Mouse (Mus musculus): ENCODE results near the gene Kcng1. TPM values are rescaled to one million over a fixed set of nuclear protein-coding genes. Genes with fewer than 3 reads are reported as not detected.

Gene Kcng1
- polyA plus RNA-seq (2014; fragmentation: Nextera tagmentation; extraction: Ambion mirVana), result 8.0 and 9.7 TPM in 2 replicates

- Histone ChIP-seq H3K4me1 (ENCODE audit: control insufficient read depth, insufficient read depth, low read length) (peaks cover 7% of the 10 kb centered on the region; the same call in 1 of the 2 replicates), H3K9me3 (replicated peaks; ENCODE audit: control insufficient read depth, low read length) (0 out of 2 replicates have a peak, but pooled peaks cover 2% of the 10 kb centered on the region), H3K4me2 (ENCODE audit: low read length) (peak within 1 kb of the TSS; percentile 70), H3K27me3 (replicated peaks; ENCODE audit: control insufficient read depth, insufficient read depth, low read length) (peaks cover 46% of the 10 kb centered on the region), H3K27ac (ENCODE audit: low read depth, low read length) (no peak within 1 kb of the TSS), H3K36me3 (ENCODE audit: control insufficient read depth, insufficient read depth, low read length) (no peaks in the 10 kb centered on the region), H3K9ac (ENCODE audit: low read length) (peak within 1 kb of the TSS; percentile 62), H3K4me3 (ENCODE audit: low read depth, low read length) (peak within 1 kb of the TSS; percentile 47)
- DNase-seq (ENCODE audit: low spot score), result no peak
- 0 out of 2 replicates have a peak, but pooled peaks have one; percentile 4 for ATAC-seq
- 11% methylated on average over 12 of the region's 12 CpGs for WGBS
Measured at GRCm38 (mm10) chr2:168281582-168281981, at the start of gene Kcng1. Kcng1 (minus strand) TSS chr2:168281736.

- no peak overlapping the region for H3K27ac ChIP-seq (ENCODE audit: low read depth, low read length)
- DNase-seq (ENCODE audit: low spot score) (no peak), ATAC-seq (no peak)
- H3K9ac ChIP-seq (ENCODE audit: low read length), result no peak overlapping the region
- no peaks in the 10 kb centered on the region for H3K9me3 ChIP-seq (replicated peaks; ENCODE audit: control insufficient read depth, low read length)
- H3K4me3 ChIP-seq (ENCODE audit: low read depth, low read length), result no peak overlapping the region
- WGBS, result 72% methylated on average over 11 of the region's 11 CpGs
- no peaks in the 10 kb centered on the region for H3K4me1 ChIP-seq (ENCODE audit: control insufficient read depth, insufficient read depth, low read length)
- no peaks in the 10 kb centered on the region for H3K27me3 ChIP-seq (replicated peaks; ENCODE audit: control insufficient read depth, insufficient read depth, low read length)
- no peaks in the 10 kb centered on the region for H3K36me3 ChIP-seq (ENCODE audit: control insufficient read depth, insufficient read depth, low read length)
- H3K4me2 ChIP-seq (ENCODE audit: low read length), result no peak overlapping the region
Measured at GRCm38 (mm10) chr2:168330421-168331070, 49.0 kb upstream of the Kcng1 start.

- Histone ChIP-seq H3K27me3 (replicated peaks; ENCODE audit: control insufficient read depth, insufficient read depth, low read length) (no peaks in the 10 kb centered on the region), H3K4me1 (ENCODE audit: control insufficient read depth, insufficient read depth, low read length) (no peaks in the 10 kb centered on the region), H3K27ac (ENCODE audit: low read depth, low read length) (no peak overlapping the region), H3K4me3 (ENCODE audit: low read depth, low read length) (no peak overlapping the region), H3K9ac (ENCODE audit: low read length) (no peak overlapping the region), H3K36me3 (ENCODE audit: control insufficient read depth, insufficient read depth, low read length) (no peaks in the 10 kb centered on the region), H3K9me3 (replicated peaks; ENCODE audit: control insufficient read depth, low read length) (no peaks in the 10 kb centered on the region), H3K4me2 (ENCODE audit: low read length) (no peak overlapping the region)
- DNase-seq (ENCODE audit: low spot score) (no peak), ATAC-seq (no peak)
- 53% methylated on average over 10 of the region's 10 CpGs for WGBS
Measured at GRCm38 (mm10) chr2:168321716-168322374, 40.3 kb upstream of the Kcng1 start.

GRCm38 (mm10) chr2:168320388-168321182 lies 39.0 kb upstream of the Kcng1 start:
- Histone ChIP-seq H3K27me3 (replicated peaks; ENCODE audit: control insufficient read depth, insufficient read depth, low read length) (no peaks in the 10 kb centered on the region), H3K4me3 (ENCODE audit: low read depth, low read length) (no peak overlapping the region), H3K9ac (ENCODE audit: low read length) (no peak overlapping the region), H3K4me2 (ENCODE audit: low read length) (no peak overlapping the region), H3K36me3 (ENCODE audit: control insufficient read depth, insufficient read depth, low read length) (no peaks in the 10 kb centered on the region), H3K27ac (ENCODE audit: low read depth, low read length) (no peak overlapping the region), H3K4me1 (ENCODE audit: control insufficient read depth, insufficient read depth, low read length) (no peaks in the 10 kb centered on the region), H3K9me3 (replicated peaks; ENCODE audit: control insufficient read depth, low read length) (no peaks in the 10 kb centered on the region)
- ATAC-seq, result no peak
- 72% methylated on average over 17 of the region's 17 CpGs for WGBS
- DNase-seq (ENCODE audit: low spot score), result peak; percentile 55

- H3K4me3 ChIP-seq (ENCODE audit: low read depth, low read length), result no peak overlapping the region
- H3K9ac ChIP-seq (ENCODE audit: low read length), result no peak overlapping the region
- no peaks in the 10 kb centered on the region for H3K9me3 ChIP-seq (replicated peaks; ENCODE audit: control insufficient read depth, low read length)
- 62% methylated on average over 16 of the region's 16 CpGs for WGBS
- H3K27me3 ChIP-seq (replicated peaks; ENCODE audit: control insufficient read depth, insufficient read depth, low read length), result no peaks in the 10 kb centered on the region
- DNase-seq (ENCODE audit: low spot score) (no peak), ATAC-seq (no peak)
- no peak overlapping the region for H3K27ac ChIP-seq (ENCODE audit: low read depth, low read length)
- no peaks in the 10 kb centered on the region for H3K4me1 ChIP-seq (ENCODE audit: control insufficient read depth, insufficient read depth, low read length)
- no peak overlapping the region for H3K4me2 ChIP-seq (ENCODE audit: low read length)
- H3K36me3 ChIP-seq (ENCODE audit: control insufficient read depth, insufficient read depth, low read length), result no peaks in the 10 kb centered on the region
Measured at GRCm38 (mm10) chr2:168314646-168315446, 33.3 kb upstream of the Kcng1 start.

- no peak for DNase-seq (ENCODE audit: low spot score)
- no peaks in the 10 kb centered on the region for H3K4me1 ChIP-seq (ENCODE audit: control insufficient read depth, insufficient read depth, low read length)
- WGBS, result 49% methylated on average over 4 of the region's 4 CpGs
Measured at GRCm38 (mm10) chr2:168312504-168312903, 31.0 kb upstream of the Kcng1 start.

GRCm38 (mm10) chr2:168311006-168311405 lies 29.5 kb upstream of the Kcng1 start:
- no peak for DNase-seq (ENCODE audit: low spot score)
- WGBS, result 94% methylated on average over 16 of the region's 16 CpGs
- no peak overlapping the region for H3K4me2 ChIP-seq (ENCODE audit: low read length)
- no peak overlapping the region for H3K4me3 ChIP-seq (ENCODE audit: low read depth, low read length)
- no peak overlapping the region for H3K9ac ChIP-seq (ENCODE audit: low read length)
- ATAC-seq, result no peak
- no peaks in the 10 kb centered on the region for H3K36me3 ChIP-seq (ENCODE audit: control insufficient read depth, insufficient read depth, low read length)
- H3K9me3 ChIP-seq (replicated peaks; ENCODE audit: control insufficient read depth, low read length), result no peaks in the 10 kb centered on the region
- H3K4me1 ChIP-seq (ENCODE audit: control insufficient read depth, insufficient read depth, low read length), result no peaks in the 10 kb centered on the region
- no peaks in the 10 kb centered on the region for H3K27me3 ChIP-seq (replicated peaks; ENCODE audit: control insufficient read depth, insufficient read depth, low read length)
- H3K27ac ChIP-seq (ENCODE audit: low read depth, low read length), result no peak overlapping the region

More at GRCm38 (mm10) chr2:168312504-168312903, 31.0 kb upstream of the Kcng1 start:
- Histone ChIP-seq H3K4me3 (ENCODE audit: low read depth, low read length) (no peak overlapping the region), H3K36me3 (ENCODE audit: control insufficient read depth, insufficient read depth, low read length) (no peaks in the 10 kb centered on the region), H3K27ac (ENCODE audit: low read depth, low read length) (no peak overlapping the region), H3K9me3 (replicated peaks; ENCODE audit: control insufficient read depth, low read length) (no peaks in the 10 kb centered on the region), H3K27me3 (replicated peaks; ENCODE audit: control insufficient read depth, insufficient read depth, low read length) (no peaks in the 10 kb centered on the region), H3K4me2 (ENCODE audit: low read length) (no peak overlapping the region), H3K9ac (ENCODE audit: low read length) (no peak overlapping the region)
- ATAC-seq, result no peak

- Histone ChIP-seq H3K36me3 (ENCODE audit: control insufficient read depth, insufficient read depth, low read length) (no peaks in the 10 kb centered on the region), H3K4me3 (ENCODE audit: low read depth, low read length) (no peak overlapping the region), H3K9me3 (replicated peaks; ENCODE audit: control insufficient read depth, low read length) (no peaks in the 10 kb centered on the region), H3K27me3 (replicated peaks; ENCODE audit: control insufficient read depth, insufficient read depth, low read length) (no peaks in the 10 kb centered on the region), H3K4me2 (ENCODE audit: low read length) (no peak overlapping the region), H3K9ac (ENCODE audit: low read length) (no peak overlapping the region), H3K27ac (ENCODE audit: low read depth, low read length) (no peak overlapping the region), H3K4me1 (ENCODE audit: control insufficient read depth, insufficient read depth, low read length) (no peaks in the 10 kb centered on the region)
- WGBS, result 78% methylated on average over 7 of the region's 7 CpGs
- ATAC-seq, result no peak
- no peak for DNase-seq (ENCODE audit: low spot score)
Measured at GRCm38 (mm10) chr2:168308916-168309315, 27.4 kb upstream of the Kcng1 start.

Measured in forebrain, embryonic 14.5 days (tissue).